Mouse (Mus musculus) CD8-positive naive resting alpha-beta T cell, adult 57 days (primary cell): ENCODE measurements around the gene Ywhaq. TPM values are rescaled to one million over a fixed set of nuclear protein-coding genes. Genes with fewer than 3 reads are reported as not detected.

Source experiments
- total RNA-seq: library from RNA; stranded (reverse); gene quantifications from one replicate; pipeline ENCODE4 v1.2.4, GENCODE M21; 2023

Ywhaq gene
- total RNA-seq: 172 TPM

GRCm38 (mm10) chr12:21417100-21418070, at the start of gene Ywhaq:
Gene Ywhaq, minus strand, starts transcription at chr12:21417637.

DNA sequence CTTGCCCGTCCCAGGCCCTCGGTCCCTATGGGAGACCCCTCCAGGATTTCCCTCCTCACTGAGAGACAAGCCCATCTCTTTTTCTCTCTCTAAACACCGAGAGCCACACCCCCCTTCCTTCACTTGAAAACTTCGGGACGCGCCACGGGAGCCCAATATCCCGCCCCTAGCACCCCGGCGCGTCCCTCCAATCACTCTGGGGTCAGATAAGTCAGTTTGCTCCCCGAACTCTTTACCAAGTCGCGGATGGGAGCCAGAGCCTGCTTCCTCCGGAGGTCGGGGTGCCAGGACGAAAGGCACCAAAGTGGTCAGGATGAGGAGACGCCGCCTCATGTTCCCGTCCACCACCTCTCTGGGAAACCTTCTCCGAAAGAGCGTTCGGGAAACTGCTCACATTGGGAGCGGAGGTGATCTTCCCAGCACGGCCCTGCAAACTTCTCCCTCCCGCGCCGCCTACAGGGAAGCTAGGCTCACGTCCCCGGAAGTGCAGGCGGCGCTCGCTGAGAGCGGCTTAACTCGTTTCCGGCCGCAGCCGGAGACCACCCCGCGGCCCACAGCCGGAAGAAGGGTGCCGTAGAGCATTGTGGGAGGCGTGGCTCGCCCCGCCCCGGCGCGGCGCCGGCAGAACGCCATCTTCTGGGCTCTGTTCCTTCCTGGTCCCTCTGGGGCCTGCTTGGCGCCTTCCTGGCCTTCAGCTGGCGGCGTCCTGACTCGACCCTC, 44.2 kb downstream of the Ywhaq start, which contains the start of gene Adam17:
Gene Adam17, minus strand, starts transcription at position 533 of the 720 bp plus-strand sequence.

Other genes starting within 250 kb of the Ywhaq start
- gene Cpsf3, start 132.2 kb downstream of the Ywhaq start, total RNA-seq: 84.5 TPM
- 42.1 TPM for gene Itgb1bp1, start 131.4 kb downstream of the Ywhaq start, total RNA-seq
- 23.0 TPM for gene Iah1, start 101.2 kb downstream of the Ywhaq start, total RNA-seq
- 59.5 TPM for gene Adam17, start 44.0 kb downstream of the Ywhaq start, total RNA-seq